Mouse (Mus musculus): Measurements from ENCODE around the gene Arhgap15.

Gene Arhgap15

DNA sequence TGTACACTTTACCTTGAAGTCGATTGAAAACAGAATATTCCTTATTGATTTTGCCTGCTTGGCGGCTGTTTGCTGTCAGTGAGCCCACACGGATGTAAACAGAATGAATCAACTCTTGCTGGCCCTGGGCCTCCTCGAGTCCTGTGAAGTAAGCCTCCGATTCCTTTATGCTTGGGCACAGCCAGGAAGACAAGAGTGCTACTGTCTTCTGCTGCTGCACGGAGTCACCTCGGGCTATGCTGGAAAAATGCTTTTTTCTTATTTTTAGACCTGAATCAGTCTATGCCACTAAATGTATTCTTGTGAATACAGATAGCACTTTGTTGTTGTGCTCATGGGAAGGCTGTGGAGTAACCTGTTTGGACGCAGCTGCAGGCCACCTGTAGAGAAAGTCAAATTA, 469.7 kb downstream of the Arhgap15 start:
- DNase-seq, result no peak

DNA sequence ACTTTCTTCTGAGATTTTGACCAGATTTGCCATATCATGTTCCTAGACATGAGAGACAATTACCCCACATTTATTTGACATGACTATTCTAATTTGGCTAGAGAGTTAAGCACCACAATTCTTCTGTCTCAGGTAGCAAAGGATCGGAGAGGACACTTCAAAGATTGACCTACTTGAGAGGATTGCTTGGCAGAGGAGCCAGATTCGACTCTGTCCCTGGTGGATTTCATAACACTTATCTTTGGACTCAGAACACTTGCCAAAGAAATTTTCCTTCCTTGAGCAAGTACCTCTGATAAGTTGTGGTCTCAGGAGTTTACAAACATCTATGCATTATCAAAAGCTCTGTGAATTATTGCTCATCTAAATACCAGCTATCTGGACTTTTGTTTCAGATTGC, 473.1 kb downstream of the Arhgap15 start:
- no peak for DNase-seq

DNA sequence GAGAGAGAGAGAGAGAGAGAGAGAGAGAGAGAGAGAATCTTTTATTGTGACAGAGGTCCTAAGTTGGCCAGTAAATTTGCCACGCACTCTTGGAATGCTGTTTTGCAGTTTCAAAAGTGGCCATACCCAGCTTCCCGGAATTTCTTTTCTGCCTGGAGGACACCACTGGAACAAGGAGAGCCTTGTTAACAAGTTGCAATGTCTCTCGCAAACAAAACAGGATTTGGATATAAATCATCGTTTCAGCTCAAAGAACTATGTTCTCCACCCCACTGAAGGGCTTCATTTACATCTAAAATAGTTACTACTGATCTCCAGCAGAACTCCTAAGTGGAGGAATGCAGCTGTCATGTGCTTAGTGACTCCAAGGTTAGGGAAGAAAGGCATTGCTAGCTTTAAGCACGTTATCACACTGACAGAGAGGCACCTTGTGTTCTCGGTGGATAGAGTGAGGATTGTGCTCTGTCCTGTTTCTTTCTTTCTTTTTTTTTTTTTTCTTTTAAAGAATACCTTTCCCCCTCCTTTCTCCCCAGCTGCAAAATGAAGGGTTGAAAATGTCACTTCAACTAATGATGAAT, 473.6 kb downstream of the Arhgap15 start:
- DNase-seq, result peak; percentile 12

DNA sequence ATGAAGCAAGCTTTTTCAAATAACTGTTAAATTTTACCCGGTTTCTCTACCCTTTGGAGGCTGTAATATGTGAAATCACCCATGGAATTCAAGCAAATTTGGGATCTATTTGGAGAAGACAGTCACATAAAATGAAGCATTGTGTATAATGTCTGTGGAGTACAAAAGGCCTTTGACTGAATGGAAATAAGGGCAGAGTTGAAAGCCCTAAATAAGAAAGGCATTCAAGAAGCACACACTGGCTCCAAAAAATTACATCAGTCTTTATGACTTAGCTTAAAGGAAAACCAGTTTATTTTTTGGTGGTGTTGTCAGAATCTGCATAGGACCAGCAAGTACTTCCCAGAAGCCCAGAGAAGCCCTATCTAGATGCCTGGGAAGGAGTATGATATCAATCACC, 486.2 kb downstream of the Arhgap15 start:
- no peak for DNase-seq

DNA sequence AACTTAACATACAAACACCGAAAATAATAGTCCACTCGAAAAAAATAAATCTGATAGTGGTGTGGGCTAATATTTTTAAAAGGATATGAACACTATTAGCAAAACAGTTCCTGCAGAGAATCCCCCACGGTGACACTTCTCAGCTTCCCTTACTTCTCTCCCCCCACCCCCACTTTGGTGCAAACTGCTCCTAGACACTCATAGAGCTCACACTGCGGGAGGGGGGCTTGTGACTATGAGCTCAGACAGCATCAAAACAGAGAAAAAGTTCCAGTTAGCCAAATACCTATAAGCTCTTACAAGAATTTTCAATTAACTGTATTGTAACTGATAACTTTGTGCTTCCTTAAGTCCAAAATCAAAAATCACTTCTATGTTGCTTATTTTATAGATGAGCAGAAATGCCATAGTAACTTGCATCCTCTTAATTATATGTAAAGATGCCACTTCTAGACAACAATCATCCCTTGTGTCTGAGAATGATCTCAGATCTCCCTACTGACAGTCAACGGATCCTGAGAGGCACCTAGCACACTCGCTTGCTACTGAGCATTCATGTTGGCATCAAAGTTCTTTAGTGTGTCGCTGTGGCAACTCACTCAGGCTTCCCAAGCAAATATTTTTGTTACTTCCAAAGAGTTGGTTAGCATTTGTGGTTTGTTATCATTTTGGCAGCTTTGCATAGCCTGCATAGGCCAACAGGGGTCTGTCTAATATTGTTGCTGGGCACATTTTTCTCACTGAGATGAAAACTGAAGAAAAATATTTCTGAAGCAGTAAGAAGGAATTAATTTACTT, 493.2 kb downstream of the Arhgap15 start:
- DNase-seq, result no peak

DNA sequence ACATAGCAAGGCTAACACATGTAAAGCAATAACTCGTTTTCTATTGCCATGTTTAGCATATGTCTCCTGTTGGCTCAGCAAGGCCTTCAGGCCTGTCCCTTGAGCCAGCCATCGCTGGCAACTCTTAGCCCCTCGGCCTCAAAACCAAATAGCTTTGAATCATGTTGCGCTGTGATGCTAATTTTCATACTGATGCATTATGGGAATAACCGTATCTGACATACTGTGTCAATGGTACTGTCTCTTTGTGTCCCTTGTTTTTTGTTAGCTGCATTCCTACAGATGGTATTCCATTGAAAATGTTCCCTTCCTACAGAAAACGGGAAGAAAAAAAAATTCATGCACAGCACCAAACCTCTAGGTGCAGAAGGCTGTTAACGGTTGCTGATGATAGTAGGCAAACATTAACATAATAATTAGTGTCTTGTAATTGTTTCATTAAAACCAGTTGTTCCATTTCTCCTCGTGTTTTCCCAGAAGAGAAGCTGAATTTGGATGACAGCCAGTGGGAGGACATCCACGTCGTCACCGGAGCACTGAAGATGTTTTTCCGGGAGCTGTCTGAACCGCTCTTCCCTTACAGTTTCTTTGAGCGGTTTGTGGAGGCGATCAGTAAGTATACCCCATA, 494.1 kb downstream of the Arhgap15 start:
- peak; percentile 40 for DNase-seq

DNA sequence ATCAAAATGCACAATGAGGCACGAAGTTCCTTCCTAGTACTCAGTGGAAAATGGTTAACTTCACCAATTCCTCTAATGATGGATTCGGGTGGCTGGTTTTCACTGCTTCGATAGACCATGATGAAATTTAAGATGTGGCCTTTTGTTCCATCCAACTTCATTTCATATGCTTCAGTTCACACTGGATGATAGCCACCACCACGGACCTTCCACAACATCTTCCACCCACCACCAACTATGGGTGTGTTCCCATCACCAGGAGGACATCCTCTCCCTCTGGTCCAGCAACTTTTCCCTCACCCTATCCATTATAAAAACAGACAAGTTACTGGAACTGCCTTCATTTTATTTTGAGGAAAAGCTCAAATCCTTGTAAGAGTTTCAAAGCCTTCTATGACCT, 506.7 kb downstream of the Arhgap15 start:
- DNase-seq, result no peak

DNA sequence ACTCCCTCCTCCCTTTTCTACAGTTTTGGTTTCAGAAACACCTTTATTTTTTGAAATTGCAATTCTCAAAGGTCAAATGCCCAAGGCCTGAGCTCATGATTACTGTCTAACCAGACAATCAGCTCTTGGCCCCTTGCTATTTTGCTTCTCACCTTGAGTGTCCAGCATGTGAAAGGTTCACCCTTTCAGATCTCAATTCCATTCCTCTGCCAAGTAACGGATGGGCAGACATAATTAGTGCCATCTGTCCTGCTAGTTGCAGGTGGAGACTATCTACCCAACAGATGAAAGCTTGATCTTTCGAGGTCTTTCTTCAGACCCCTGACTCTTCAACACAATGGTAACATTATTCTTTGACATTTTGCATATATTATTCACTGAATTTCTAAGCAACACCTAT, 509.3 kb downstream of the Arhgap15 start:
- no peak for DNase-seq

DNA sequence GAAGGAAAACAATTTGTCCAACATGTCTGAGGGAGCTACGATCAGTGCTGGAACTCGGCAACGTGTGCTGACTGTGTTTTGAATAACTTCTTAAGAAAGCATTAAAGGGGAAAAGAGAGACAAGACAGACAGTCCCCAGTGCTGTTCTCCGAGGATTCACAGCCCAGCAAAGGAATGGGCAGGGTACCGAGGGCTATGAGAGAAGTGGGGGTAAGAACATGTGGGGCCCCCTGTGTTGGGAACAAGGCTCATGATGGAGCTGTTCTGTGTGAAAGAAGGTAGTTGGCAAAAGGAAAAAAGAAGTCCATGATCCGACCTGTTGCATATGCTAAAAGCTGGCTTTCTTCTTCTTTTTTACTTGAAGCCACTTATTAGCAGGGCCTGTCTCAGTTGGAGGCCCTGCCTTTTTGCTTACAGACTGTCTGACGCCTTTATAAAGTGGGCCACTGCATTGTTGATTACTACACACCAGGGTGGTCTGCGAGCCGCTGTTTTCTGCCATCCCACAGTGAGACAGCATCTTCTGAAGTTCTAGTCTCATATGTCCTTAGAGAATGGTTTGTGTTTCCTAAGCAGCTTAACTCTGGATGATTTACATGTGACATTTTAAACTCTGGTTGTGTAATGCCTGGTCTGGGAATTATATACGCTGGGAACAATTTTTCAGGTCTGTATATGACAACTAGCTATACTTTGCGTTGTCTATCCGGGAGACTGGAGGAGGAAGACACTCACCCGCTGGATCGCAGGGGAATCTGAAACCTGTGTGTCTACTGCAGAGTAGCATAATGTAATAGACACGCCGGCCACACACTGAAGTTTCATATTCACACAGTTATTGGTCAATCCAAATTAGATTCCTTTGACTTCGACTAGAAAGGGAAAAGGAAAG, 523.1 kb downstream of the Arhgap15 start:
- DNase-seq, result peak; percentile 11

DNA sequence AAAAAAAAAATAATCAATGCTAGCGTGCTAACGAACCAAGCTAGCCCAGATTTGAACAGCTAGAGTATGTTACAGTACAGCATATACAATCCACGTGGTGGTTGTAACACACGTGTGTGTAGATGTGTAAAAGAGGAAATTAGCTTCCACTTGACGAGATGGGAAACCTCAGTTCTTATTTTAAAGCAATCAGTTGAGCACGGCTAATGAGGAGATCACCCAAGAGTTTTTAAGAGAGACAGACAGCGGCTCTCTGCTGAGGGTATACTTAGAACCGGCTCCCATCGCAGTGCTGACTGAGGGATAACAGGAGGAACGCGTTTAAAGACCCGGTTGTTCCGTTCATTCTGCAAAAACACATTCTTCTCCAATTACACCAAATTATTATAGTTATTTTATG, 524.0 kb downstream of the Arhgap15 start:
- DNase-seq, result no peak

DNA sequence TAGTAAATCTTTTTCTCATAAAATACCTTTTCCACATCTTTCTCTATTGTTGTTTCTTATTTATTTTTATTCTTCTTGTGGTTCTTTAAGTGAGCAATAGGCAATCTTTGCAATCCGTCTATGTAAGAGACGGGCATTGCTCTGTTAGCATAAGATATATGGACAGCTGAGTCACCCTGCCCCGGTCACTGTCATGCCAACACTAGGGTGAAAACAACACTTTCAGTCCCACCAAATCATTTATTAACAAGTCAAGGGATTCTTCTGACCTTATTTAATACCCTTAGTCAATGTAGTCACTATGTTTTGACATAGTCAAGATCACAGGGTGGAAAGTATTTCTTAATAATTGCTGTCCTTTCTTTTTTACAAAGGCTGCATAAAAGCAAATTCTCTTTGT, 525.8 kb downstream of the Arhgap15 start:
- DNase-seq, result no peak

DNA sequence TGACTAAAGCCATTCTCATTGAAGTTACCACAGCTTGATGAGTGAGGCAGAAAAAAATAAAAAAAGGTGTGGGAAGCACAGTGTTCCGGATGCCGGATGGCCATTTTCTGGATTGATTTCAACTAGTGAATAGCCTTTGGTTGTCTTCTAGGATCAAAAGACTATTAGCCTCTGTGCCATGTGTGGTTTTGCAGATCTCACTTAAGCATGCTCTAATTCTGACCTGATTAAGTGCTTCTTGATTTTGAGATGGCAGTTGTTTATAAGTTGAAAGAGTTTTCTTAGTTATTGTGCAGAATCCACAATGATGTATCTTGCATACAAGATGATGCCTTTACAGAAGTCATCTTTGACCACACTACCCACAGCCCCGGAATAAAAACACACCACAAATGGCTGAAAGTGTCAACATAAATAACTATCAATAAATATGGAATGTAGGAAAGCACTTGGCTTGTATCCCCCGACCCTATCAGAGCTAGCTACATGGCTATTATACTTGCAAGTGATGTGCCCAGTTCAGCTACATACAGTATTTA, 537.6 kb downstream of the Arhgap15 start:
- no peak for DNase-seq

DNA sequence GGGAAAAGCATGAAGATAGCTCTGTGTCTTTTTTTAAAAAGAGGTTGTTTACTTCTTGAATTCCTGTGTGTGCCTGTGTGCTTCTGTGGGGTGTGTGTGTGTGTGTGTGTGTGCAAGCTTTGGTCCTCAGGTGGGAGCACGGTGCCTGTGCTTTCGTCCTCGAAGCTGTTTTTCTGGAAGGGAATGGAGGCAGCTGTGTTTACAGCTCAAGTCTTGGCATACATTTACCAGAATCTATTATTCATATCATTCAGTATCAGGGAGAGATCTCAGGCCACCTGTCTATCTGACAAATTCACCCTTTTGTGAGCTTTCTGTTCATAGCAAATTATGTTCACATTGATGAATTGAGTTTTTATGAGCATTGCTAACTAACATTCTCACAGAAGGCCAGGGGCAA, 550.5 kb downstream of the Arhgap15 start:
- DNase-seq, result no peak

DNA sequence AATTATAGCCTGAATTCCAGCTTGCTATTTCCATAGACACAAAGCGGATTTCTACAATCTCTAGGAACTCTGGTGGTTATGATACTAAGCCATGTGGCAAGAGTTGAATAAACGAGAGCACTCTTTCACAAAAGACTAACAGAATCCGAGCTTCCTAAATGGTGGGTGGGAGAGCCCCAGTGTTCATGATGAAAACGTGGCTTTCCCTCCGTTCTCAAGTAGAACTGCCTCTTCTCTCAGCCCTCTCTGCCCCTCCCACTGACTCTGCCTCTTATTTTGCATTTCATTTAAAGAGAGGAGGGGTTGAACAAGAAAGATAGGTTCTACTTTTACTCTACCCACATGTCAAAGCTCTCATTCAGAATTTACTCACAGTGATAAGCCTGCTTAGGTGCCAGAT, 551.3 kb downstream of the Arhgap15 start:
- DNase-seq, result no peak

DNA sequence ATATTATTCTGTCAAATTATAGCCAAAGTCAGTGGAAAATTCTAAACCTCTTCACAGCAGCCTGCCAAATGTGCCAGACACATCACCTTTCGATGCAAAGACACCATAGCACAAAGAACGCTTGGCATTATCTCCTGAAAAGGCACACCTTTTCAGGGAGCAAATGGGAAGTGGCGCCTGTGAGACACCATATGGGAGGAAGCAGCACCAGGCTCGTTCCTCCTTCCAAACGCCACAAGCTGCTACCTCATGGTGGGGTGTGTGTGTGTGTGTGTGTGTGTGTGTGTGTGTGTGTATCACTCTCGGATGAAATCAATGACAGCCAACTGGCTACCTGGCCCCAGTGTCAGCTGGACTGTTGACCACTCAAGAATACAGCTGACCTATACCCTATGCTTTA, 551.8 kb downstream of the Arhgap15 start:
- no peak for DNase-seq

DNA sequence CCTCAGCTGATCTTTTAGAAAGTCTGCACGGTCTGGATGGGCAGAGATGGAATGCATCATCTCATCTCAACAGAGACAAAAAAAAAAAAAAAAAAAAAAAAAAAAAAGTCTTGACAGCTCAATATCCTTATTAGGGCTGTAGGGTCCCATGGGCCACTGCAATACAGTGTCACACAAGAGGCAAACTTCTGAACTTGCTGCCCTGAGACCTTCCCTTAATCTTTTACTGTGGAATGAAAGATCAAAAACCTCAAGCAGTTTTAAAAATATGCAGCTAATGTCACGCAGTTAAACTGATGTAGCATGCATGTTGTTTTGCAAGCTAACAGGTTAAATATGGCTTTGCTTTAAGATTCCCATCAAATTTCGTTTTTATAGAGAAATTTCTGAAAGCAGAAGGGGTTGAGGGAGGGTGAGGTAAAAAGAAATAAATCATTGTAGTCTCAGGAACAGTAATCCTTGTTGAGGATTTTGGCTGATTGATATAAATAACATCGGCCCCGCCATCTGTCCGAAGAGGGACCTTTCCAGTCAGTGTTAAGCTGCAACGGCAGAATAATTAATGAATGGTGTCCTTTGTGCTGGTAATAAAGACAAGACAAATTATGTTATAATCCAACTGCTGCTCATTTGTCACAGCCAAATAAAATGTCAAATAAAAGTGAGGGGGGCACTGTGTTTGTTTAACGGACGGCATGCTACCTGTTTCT, 555.8 kb downstream of the Arhgap15 start:
- peak; percentile 51 for DNase-seq

DNA sequence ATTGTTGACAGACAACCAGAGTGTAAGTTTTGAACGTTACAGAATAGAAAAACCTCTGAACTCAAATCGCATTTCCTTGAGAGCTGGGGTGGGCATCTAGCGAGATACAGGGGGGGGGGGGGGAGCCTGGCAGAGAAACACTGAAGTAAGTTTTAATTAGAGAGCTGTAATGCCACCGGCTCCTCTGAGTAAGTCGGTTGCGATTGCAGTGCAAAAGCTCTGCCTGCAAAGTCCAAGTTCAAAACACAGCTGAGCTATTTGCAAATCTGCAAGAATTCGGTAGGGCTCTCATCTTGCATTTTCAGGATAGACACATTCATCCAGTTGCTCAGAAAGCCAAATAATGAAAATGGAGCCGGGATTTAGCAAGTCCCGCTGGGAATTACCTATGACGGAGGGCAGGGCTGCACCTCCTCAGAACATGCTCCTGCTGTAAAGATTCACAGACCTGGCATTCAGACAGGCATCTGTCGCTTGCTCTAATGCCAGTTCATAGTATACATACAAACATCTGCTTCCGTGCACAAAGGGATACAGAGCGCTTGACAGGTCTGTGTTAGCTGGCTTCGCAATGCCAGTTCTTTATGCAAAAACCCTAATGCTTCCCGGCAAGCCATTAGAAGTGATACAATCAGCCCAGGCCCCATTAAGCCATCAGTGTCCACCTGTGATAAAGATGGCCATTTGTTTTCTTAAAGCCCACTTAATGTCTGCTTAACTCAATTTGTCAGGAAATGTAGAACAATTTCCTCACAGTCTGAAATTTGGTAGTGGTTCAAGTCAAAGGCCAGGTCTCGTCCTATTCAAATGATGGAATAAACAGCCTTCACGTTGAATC, 556.6 kb downstream of the Arhgap15 start:
- no peak for DNase-seq

DNA sequence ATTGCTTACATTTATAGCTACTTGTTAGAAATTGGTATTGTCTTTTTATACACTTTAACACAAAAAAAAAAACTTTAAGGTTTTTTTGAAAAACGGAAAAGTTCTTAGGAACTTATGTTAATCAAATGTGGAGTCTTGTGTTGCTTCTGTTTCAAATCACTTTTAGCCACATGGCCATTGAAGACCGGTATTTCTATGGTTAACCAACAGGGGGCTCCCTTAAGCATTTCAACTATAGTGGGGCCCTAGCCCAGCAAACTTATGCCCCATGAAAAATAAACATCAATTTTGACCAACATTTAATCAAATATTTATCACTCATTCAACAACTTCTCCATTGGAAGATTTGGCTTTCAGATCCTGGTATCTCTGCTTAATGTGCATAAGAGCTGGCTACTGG, 557.5 kb downstream of the Arhgap15 start:
- no peak for DNase-seq

DNA sequence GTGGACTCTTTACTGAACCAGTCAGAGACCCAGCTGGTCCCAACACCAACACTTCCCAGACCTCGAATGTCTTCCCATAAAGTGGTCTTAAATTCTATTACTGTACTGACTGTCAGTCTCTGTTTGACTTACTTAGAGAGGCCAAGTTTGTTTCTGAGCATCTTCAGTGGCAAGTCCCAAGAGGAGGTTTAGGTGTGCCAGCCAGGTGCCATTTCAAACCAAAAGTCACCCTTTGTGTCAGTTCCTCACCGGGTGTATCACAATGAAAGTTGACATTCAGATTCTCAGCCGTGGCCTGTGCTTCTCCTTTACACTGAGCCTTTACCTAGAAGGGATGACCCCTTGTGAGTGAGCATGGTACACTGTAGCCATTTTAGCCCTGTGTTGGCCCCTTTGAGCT, 560.5 kb downstream of the Arhgap15 start:
- no peak for DNase-seq

DNA sequence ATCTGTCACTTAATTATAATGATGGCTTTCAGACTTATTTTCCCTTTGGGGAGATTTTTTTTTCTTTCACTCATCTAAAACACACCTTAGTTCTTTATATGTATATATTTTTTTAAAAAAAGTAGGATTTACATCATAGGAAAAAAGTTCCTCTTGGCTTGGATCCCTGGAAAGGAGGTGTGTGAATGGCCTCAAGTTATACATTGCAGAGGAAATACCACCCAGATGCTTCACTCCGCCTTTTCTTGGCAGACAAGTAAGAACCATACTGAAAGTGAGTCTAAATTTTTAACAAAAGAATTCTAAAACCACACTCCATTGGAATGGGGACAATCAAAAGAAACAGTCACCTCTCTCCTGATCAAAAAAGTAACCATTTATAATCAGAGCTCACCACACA, 560.9 kb downstream of the Arhgap15 start:
- DNase-seq, result no peak

DNA sequence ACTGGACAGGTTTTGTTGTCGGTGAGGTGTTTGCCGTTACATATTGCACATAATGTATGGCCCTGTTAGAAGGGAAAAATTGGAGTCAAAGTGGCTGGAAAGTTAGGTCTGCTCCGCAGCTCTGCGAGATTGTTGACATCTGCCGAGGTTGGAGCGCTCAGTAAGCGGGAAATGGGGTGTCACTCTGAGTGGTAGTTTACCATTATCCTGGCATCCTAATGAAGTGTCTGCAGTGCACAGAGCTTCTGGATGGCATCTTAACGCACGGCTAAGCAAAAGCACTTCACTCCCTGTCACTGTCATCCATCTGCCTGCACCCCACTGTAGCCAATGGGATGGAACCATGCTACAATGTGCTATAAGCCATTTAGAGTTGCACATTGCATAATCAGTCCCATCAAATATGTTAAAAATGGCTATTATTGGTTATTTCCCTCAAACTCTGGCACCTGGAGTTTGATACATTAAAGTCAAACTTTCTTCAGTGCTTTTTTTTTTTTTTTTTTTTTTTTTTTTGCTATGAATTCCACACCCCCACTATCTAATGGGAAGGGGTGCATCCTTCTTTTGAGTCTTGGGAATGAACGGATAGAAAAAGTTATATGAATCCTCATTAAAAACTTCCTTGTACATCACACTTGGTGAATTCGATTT, 561.6 kb downstream of the Arhgap15 start:
- DNase-seq, result no peak

Data from kidney, postnatal 10 days (tissue).